Mouse (Mus musculus): ENCODE data around the gene Sult1d1. TPM values are rescaled to one million over a fixed set of nuclear protein-coding genes. Genes with fewer than 3 reads are reported as not detected.

The Sult1d1 gene
- polyA plus RNA-seq, 1 experiment = not detected

DNA sequence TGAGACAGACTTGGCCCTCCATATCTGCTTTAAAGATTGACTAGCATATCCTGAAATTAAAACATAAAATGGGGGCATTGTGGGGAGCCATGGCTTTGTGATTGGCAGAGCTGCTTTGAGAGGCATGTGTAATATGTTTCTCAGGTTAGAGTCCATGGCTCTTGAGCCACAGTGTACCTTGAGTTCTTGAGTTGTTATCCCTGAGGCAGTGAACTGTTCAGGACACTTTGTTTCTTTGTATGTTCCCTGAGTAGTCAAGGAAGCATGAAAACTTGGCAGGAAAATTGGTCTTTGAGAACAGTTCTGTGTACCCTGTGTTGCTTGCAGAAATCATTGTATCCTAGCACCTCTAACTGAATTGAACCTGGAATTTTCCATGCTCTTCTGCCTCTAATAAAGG is 5.9 kb downstream of the Sult1d1 start:
- H3K9ac ChIP-seq (ENCODE audit: low read depth, poor library complexity, severe bottlenecking) = no peak overlapping the region
- no peaks in the 10 kb centered on the region for H3K4me1 ChIP-seq (ENCODE audit: control insufficient read depth, insufficient read depth, low read length)
- TF ChIP-seq EP300 (IDR thresholded peaks at IDR 0.05; ENCODE audit: insufficient read depth, low read depth, low read length) (no peak), POLR2A (IDR thresholded peaks at IDR 0.05; ENCODE audit: insufficient read depth, low read length) (no peak), CTCF (IDR thresholded peaks at IDR 0.05; ENCODE audit: low read depth, low read length) (no peak)
- no peaks in the 10 kb centered on the region for H3K9me3 ChIP-seq (replicated peaks; ENCODE audit: control insufficient read depth, insufficient read depth, low read length, poor library complexity, severe bottlenecking)
- H3K27me3 ChIP-seq (ENCODE audit: control insufficient read depth, insufficient read depth, low read length, poor library complexity, severe bottlenecking) = peaks cover 2% of the 10 kb centered on the region; the same call in 1 of the 2 replicates
- no peak overlapping the region for H3K4me3 ChIP-seq (ENCODE audit: low read depth, low read length)
- no peak overlapping the region for H3K27ac ChIP-seq (ENCODE audit: insufficient read depth, low read length)
- H3K36me3 ChIP-seq (ENCODE audit: control insufficient read depth, insufficient read depth, low read length, poor library complexity, severe bottlenecking) = no peaks in the 10 kb centered on the region

DNA sequence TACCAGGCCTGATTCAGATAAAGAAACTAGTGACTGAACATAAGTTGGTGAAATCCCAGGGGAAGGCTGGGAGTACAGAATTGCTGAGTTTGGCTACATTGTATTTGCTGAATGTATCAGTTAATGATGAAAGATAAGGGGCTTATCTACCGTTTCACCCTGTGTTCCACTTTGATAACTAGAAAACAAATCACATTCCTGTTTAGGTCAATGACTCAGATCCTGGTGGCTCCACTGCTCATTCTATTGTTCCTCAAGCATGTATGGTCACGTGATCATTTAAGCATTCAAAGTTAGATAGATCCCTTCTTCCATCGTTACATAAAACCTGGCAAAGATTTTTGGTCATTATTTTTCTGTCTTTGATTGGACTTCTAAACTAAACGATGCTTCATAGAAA is 6.3 kb downstream of the Sult1d1 start:
- Histone ChIP-seq H3K27me3 (ENCODE audit: control insufficient read depth, insufficient read depth, low read length, poor library complexity, severe bottlenecking) (peaks cover 2% of the 10 kb centered on the region; the same call in 1 of the 2 replicates), H3K9ac (ENCODE audit: low read depth, poor library complexity, severe bottlenecking) (no peak overlapping the region), H3K27ac (ENCODE audit: insufficient read depth, low read length) (no peak overlapping the region), H3K4me1 (ENCODE audit: control insufficient read depth, insufficient read depth, low read length) (no peaks in the 10 kb centered on the region), H3K9me3 (replicated peaks; ENCODE audit: control insufficient read depth, insufficient read depth, low read length, poor library complexity, severe bottlenecking) (no peaks in the 10 kb centered on the region), H3K4me3 (ENCODE audit: low read depth, low read length) (no peak overlapping the region), H3K36me3 (ENCODE audit: control insufficient read depth, insufficient read depth, low read length, poor library complexity, severe bottlenecking) (no peaks in the 10 kb centered on the region)
- TF ChIP-seq EP300 (IDR thresholded peaks at IDR 0.05; ENCODE audit: insufficient read depth, low read depth, low read length) = no peak
- TF ChIP-seq POLR2A (IDR thresholded peaks at IDR 0.05; ENCODE audit: insufficient read depth, low read length) = no peak
- TF ChIP-seq CTCF (IDR thresholded peaks at IDR 0.05; ENCODE audit: low read depth, low read length) = no peak

DNA sequence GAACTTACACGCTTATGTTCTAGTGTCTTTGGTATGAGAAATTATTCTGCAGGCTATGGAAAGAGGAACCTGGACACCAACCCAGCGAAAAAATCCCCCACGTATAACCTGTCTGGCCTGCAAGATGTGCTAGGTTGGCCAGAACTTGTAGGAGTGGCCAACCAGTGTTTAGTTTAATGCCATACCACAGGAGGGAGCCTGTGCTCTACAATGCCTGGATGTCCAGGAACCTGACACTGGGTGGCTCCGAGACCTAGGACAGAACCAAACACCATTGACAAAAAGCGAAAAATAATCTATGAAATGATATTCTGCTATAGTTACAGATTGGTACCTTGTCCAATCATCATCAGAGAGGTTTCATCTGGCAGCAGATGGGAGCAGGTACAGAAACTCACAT is 8.7 kb downstream of the Sult1d1 start:
- no peaks in the 10 kb centered on the region for H3K4me1 ChIP-seq (ENCODE audit: control insufficient read depth, insufficient read depth, low read length)
- TF ChIP-seq EP300 (IDR thresholded peaks at IDR 0.05; ENCODE audit: insufficient read depth, low read depth, low read length) (no peak), CTCF (IDR thresholded peaks at IDR 0.05; ENCODE audit: low read depth, low read length) (peak; percentile 54)
- H3K9me3 ChIP-seq (replicated peaks; ENCODE audit: control insufficient read depth, insufficient read depth, low read length, poor library complexity, severe bottlenecking) = no peaks in the 10 kb centered on the region
- H3K27ac ChIP-seq (ENCODE audit: insufficient read depth, low read length) = no peak overlapping the region
- H3K27me3 ChIP-seq (ENCODE audit: control insufficient read depth, insufficient read depth, low read length, poor library complexity, severe bottlenecking) = peaks cover 2% of the 10 kb centered on the region; the same call in 1 of the 2 replicates
- no peaks in the 10 kb centered on the region for H3K36me3 ChIP-seq (ENCODE audit: control insufficient read depth, insufficient read depth, low read length, poor library complexity, severe bottlenecking)
- no peak overlapping the region for H3K9ac ChIP-seq (ENCODE audit: low read depth, poor library complexity, severe bottlenecking)
- H3K4me3 ChIP-seq (ENCODE audit: low read depth, low read length) = no peak overlapping the region

DNA sequence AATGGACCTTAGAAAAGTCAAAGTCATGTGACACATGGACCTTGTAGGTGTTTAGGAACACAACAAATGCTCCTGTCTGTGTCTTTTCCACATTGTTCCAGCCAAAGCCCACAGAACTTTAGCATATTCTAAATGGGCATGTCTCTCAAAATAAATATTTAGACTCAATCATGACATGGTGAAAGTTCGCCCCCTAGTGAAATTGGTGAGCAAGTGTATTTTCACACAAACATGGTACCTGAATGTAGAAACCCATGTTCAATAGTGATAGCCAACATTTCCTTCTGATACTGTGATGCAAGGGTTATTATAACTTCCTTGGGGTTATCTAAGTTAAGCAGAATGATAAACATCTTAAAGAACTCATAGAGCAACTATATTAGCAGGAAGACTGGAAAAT is 17.9 kb downstream of the Sult1d1 start:
- Histone ChIP-seq H3K4me1 (ENCODE audit: control insufficient read depth, insufficient read depth, low read length) (no peaks in the 10 kb centered on the region), H3K9me3 (replicated peaks; ENCODE audit: control insufficient read depth, insufficient read depth, low read length, poor library complexity, severe bottlenecking) (no peaks in the 10 kb centered on the region), H3K36me3 (ENCODE audit: control insufficient read depth, insufficient read depth, low read length, poor library complexity, severe bottlenecking) (no peaks in the 10 kb centered on the region), H3K27ac (ENCODE audit: insufficient read depth, low read length) (no peak overlapping the region), H3K4me3 (ENCODE audit: low read depth, low read length) (no peak overlapping the region), H3K27me3 (ENCODE audit: control insufficient read depth, insufficient read depth, low read length, poor library complexity, severe bottlenecking) (no peaks in the 10 kb centered on the region), H3K9ac (ENCODE audit: low read depth, poor library complexity, severe bottlenecking) (no peak overlapping the region)
- TF ChIP-seq POLR2A (IDR thresholded peaks at IDR 0.05; ENCODE audit: insufficient read depth, low read length) (no peak), EP300 (IDR thresholded peaks at IDR 0.05; ENCODE audit: insufficient read depth, low read depth, low read length) (no peak), CTCF (IDR thresholded peaks at IDR 0.05; ENCODE audit: low read depth, low read length) (no peak)

DNA sequence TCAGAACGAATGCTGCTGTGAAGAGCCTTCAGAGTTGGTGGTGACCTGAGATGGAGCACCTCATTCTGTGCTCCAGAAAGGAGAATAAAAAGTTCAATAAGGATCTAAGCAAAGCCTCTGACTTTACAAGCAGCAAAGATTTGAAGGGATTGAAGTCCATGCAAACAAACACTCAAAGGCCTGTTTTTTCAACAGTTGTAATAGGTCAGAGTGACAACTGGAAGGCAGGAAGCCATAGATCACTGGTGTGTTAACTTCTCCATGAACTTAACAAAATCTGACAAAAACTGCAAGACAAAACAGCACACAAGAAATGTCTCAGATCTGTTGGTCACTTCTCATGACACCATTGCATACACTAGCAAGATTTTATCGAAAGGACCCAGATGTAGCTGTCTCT is 30.7 kb downstream of the Sult1d1 start, which contains the start of gene Sult1b1:
Sult1b1 (minus strand) TSS at position 85 of the 400 bp plus-strand sequence.
- H3K9ac ChIP-seq (ENCODE audit: low read depth, poor library complexity, severe bottlenecking) = no peak within 1 kb of the TSS

DNA sequence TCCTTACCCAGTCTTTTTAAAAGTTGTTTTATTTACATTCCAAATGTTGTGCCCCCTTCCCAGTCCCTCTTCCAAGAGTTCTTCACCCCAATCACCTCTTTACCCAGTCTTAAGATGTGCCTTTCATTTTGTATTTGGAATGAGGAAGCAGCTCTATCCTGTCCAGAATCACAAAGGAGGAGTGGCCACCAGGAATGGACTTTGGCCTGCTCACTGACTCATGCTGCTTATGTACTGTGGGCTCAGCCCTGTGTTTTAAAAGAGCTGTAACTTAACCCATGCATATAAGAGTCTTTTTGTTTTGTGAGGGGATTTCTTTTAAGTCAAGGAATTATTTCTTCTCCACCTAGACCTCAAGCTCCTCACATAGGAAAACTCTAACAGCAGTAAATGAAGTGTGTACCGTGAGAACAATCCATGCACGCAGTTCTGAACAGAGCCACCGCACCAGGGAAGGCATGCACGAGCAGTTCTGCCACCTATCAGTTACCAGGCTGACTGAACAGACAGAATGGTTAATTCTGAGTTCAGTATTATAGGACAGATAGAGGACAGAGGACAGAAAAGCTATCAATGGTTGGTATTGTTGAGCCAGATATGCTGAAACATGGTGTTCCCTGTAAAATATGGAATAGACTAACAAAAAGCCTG is 32.7 kb downstream of the Sult1d1 start:
- Histone ChIP-seq H3K27ac (ENCODE audit: insufficient read depth, low read length) (no peak overlapping the region), H3K4me3 (ENCODE audit: low read depth, low read length) (no peak overlapping the region), H3K9ac (ENCODE audit: low read depth, poor library complexity, severe bottlenecking) (no peak overlapping the region), H3K4me1 (ENCODE audit: control insufficient read depth, insufficient read depth, low read length) (no peaks in the 10 kb centered on the region), H3K36me3 (ENCODE audit: control insufficient read depth, insufficient read depth, low read length, poor library complexity, severe bottlenecking) (no peaks in the 10 kb centered on the region), H3K27me3 (ENCODE audit: control insufficient read depth, insufficient read depth, low read length, poor library complexity, severe bottlenecking) (no peaks in the 10 kb centered on the region), H3K9me3 (replicated peaks; ENCODE audit: control insufficient read depth, insufficient read depth, low read length, poor library complexity, severe bottlenecking) (no peaks in the 10 kb centered on the region)
- no peak for TF ChIP-seq EP300 (IDR thresholded peaks at IDR 0.05; ENCODE audit: insufficient read depth, low read depth, low read length)
- no peak for TF ChIP-seq POLR2A (IDR thresholded peaks at IDR 0.05; ENCODE audit: insufficient read depth, low read length)
- no peak for TF ChIP-seq CTCF (IDR thresholded peaks at IDR 0.05; ENCODE audit: low read depth, low read length)

More for the DNA sequence above, 30.7 kb downstream of the Sult1d1 start, which contains the start of gene Sult1b1:
- H3K4me1 ChIP-seq (ENCODE audit: control insufficient read depth, insufficient read depth, low read length) = no peaks in the 10 kb centered on the region
- no peak within 1 kb of the TSS for H3K27ac ChIP-seq (ENCODE audit: insufficient read depth, low read length)
- no peaks in the 10 kb centered on the region for H3K27me3 ChIP-seq (ENCODE audit: control insufficient read depth, insufficient read depth, low read length, poor library complexity, severe bottlenecking)
- H3K36me3 ChIP-seq (ENCODE audit: control insufficient read depth, insufficient read depth, low read length, poor library complexity, severe bottlenecking) = no peaks in the 10 kb centered on the region
- no peak within 1 kb of the TSS for H3K4me3 ChIP-seq (ENCODE audit: low read depth, low read length)
- H3K9me3 ChIP-seq (replicated peaks; ENCODE audit: control insufficient read depth, insufficient read depth, low read length, poor library complexity, severe bottlenecking) = no peaks in the 10 kb centered on the region
- TF ChIP-seq POLR2A (IDR thresholded peaks at IDR 0.05; ENCODE audit: insufficient read depth, low read length) = no peak
- no peak for TF ChIP-seq CTCF (IDR thresholded peaks at IDR 0.05; ENCODE audit: low read depth, low read length)
- no peak for TF ChIP-seq EP300 (IDR thresholded peaks at IDR 0.05; ENCODE audit: insufficient read depth, low read depth, low read length)
